Mouse (Mus musculus): Measurements from ENCODE around the gene Nelfe.

DNA sequence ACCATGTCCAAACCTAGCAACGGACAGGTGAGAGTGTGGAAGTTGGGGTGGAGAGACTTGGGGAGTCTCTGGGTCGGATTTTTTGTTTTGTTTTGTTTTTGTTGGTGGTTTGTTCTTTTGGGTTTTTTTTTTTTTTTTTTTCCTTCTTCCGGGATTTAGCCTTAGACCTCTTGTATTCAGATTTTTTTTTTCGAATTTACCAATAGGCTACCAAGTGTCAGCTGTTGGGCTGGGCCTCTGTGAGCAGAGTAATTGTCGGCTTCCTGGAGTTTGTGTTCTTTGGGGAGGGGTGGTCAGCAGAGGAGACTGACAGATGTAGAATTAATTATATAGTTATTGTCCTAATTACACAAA is 49.7 kb downstream of the Nelfe start:
- TF ChIP-seq EP300 (IDR thresholded peaks at IDR 0.05; ENCODE audit: insufficient read depth, low read depth, low read length) (no peak), POLR2A (IDR thresholded peaks at IDR 0.05; ENCODE audit: insufficient read depth, low read depth, low read length) (no peak), CTCF (IDR thresholded peaks at IDR 0.05) (no peak)
